Mouse (Mus musculus): Measurements from ENCODE around the gene Gpr179. TPM values are rescaled to one million over a fixed set of nuclear protein-coding genes. Genes with fewer than 3 reads are reported as not detected.
"Not testable (repeated sequence)": the region's sequence is repeated elsewhere in the genome, so short reads cannot be mapped to it uniquely, and the experiment has no call there.

Gpr179 gene
- polyA plus RNA-seq, 1 experiment = 0.95 TPM

DNA sequence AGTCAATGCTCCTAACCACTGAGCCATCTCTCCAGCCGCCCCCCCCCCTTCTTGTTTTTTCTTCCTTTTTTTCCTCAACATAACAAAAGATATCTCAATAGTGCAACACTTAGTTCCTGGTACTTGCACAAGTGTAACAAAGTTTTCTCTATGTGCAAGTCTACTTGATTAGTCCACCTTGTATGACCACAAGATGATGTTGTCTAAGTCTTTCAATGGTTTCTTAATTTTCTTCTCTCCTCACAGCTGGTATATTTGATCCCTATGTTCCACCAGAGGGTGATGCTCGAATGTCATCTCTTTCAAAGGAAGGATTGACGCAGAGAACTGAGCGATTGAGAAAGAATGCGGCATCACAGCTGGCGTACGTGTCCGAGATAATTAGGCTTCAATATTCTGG lies 30.7 kb downstream of the Gpr179 start:
- Histone ChIP-seq H3K4me1 (ENCODE audit: control insufficient read depth, insufficient read depth, low read length) (no peaks in the 10 kb centered on the region), H3K27ac (ENCODE audit: control insufficient read depth, insufficient read depth, low read depth, low read length) (no peak overlapping the region), H3K36me3 (ENCODE audit: control insufficient read depth, insufficient read depth, low read length) (no peaks in the 10 kb centered on the region; the same call in 1 of the 2 replicates), H3K27me3 (ENCODE audit: control insufficient read depth, insufficient read depth, low read length) (no peaks in the 10 kb centered on the region), H3K4me3 (ENCODE audit: control insufficient read depth, low read depth, low read length) (no peak overlapping the region)
- no peak for TF ChIP-seq CTCF (IDR thresholded peaks at IDR 0.05; ENCODE audit: control insufficient read depth, insufficient read depth, insufficient replicate concordance, low read depth, low read length)
- no peak for TF ChIP-seq POLR2A (IDR thresholded peaks at IDR 0.05; ENCODE audit: control insufficient read depth, low read depth, low read length)

DNA sequence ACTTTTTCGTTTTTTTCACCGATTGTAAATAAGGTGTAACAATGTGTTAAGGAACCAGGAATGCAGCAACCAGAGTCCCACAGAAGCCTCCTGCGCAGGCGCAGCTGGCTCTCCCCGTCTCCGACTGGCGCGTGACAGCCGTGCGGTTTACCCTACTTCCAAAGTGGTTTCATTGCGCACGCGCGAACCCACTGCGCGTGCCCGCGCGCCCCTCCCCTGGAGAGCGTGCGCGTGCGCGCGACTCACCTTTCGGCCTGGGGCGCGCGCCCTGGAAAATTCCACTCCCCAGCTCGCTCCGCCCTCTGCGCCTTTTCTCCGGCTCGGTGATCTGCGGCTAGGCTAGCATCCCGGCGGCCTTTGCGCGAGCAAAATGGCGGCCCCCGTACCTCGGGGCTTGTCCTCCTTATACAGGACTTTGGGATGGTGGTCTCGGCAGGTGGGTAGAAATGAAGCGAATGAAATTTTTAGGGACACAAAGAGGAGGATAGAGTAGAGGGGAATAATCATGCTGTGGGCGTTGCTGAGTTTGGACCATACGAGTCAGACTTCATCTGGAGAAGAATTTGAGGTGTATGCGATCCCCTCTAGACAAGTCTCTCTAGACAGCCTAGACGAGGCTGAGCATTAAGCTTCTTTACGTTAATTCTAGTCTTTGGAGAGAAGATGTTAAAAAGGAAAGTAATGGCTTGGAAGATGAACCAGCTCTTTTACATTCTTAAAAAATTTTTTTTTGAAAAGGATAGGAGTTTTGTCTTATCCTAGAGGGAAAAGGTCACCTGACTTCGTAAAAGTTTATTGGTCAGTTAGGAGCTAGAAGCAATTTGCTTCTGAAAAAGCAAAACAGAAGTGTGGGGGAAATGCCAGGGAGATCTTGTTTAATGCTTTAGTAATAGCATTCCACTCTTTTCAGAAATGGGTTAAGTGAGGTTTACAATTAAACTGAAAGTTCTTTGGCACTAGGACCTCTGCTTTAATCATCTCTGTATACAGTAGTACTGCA lies 36.1 kb downstream of the Gpr179 start, which contains the start of gene Mrpl45:
Gene Mrpl45, plus strand, starts transcription at position 213 of the 1,000 bp plus-strand sequence.
- no peaks in the 10 kb centered on the region; the same call in none of the 2 replicates for H3K4me1 ChIP-seq (ENCODE audit: control insufficient read depth, insufficient read depth, low read length)
- TF ChIP-seq CTCF (IDR thresholded peaks at IDR 0.05; ENCODE audit: control insufficient read depth, insufficient read depth, insufficient replicate concordance, low read depth, low read length) = no peak
- TF ChIP-seq POLR2A (IDR thresholded peaks at IDR 0.05; ENCODE audit: control insufficient read depth, low read depth, low read length) = peak; percentile 88
- H3K27ac ChIP-seq (ENCODE audit: control insufficient read depth, insufficient read depth, low read depth, low read length) = peak within 1 kb of the TSS; percentile 79
- H3K4me3 ChIP-seq (ENCODE audit: control insufficient read depth, low read depth, low read length) = peak within 1 kb of the TSS; percentile 90
- H3K36me3 ChIP-seq (ENCODE audit: control insufficient read depth, insufficient read depth, low read length) = no peaks in the 10 kb centered on the region
- no peaks in the 10 kb centered on the region; the same call in 1 of the 2 replicates for H3K27me3 ChIP-seq (ENCODE audit: control insufficient read depth, insufficient read depth, low read length)

DNA sequence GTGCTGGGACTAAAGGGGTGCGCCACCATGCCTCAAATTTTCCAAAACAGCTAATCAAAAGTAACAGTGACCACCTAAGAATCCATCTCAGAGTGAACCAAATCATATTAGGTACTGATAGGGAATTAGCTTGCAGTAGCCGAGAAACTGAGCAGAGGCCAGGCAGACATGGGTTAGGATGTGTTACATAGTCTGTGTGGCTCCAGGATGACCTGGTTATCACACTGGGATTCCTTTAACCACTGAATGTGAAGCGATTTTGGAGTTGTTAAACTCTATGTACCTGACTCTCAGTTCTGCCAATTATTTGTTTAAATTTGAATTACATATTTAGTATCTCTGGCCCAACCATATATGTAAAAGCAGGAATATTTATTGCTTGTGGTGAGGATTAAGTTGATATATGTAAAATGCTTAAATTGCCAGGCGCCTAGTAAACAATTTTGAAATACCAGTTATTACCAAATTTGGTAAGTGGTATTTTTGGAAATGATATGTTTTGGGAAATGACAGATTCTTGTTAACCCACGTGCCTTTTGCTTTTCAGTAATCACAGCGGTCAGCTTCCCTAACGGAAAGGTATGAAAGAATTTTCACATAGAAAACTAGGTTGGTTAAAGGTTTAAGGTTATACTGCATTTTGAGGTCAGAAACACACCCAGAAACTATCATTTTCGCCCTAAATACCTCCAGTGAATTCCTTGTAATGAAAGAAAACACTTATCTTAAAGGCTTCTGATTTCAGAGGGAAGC lies 37.0 kb downstream of the Gpr179 start:
- Histone ChIP-seq H3K4me3 (ENCODE audit: control insufficient read depth, low read depth, low read length) (peak overlapping the region; percentile 41), H3K27me3 (ENCODE audit: control insufficient read depth, insufficient read depth, low read length) (no peaks in the 10 kb centered on the region; the same call in 1 of the 2 replicates), H3K36me3 (ENCODE audit: control insufficient read depth, insufficient read depth, low read length) (no peaks in the 10 kb centered on the region), H3K4me1 (ENCODE audit: control insufficient read depth, insufficient read depth, low read length) (no peaks in the 10 kb centered on the region; the same call in none of the 2 replicates), H3K27ac (ENCODE audit: control insufficient read depth, insufficient read depth, low read depth, low read length) (no peak overlapping the region)
- TF ChIP-seq POLR2A (IDR thresholded peaks at IDR 0.05; ENCODE audit: control insufficient read depth, low read depth, low read length) = no peak
- TF ChIP-seq CTCF (IDR thresholded peaks at IDR 0.05; ENCODE audit: control insufficient read depth, insufficient read depth, insufficient replicate concordance, low read depth, low read length) = no peak

DNA sequence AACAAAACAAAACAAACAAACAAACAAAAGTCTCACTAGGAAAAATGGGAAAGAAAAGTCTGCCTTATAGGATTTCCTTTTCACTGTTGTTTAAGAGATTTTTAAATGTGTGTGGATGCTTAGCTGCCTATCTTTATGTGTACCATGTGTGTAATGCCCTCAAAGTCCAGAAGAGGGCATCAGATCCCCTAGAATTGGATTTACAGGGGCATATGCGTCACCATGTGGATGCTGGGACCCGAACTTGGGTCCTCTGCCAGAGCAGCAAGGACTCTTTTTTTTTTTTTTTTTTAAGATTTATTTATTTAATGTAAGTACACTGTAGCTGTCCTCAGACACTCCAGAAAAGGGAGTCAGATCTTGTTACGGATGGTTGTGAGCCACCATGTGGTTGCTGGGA lies 37.8 kb downstream of the Gpr179 start:
- H3K27ac ChIP-seq (ENCODE audit: control insufficient read depth, insufficient read depth, low read depth, low read length) = no peak overlapping the region
- H3K4me1 ChIP-seq (ENCODE audit: control insufficient read depth, insufficient read depth, low read length) = peaks cover 6% of the 10 kb centered on the region
- H3K36me3 ChIP-seq (ENCODE audit: control insufficient read depth, insufficient read depth, low read length) = no peaks in the 10 kb centered on the region
- H3K4me3 ChIP-seq (ENCODE audit: control insufficient read depth, low read depth, low read length) = no peak overlapping the region
- H3K27me3 ChIP-seq (ENCODE audit: control insufficient read depth, insufficient read depth, low read length) = peaks cover 2% of the 10 kb centered on the region; the same call in 1 of the 2 replicates
- TF ChIP-seq POLR2A (IDR thresholded peaks at IDR 0.05; ENCODE audit: control insufficient read depth, low read depth, low read length) = no peak
- peak; percentile 23; the same call in 1 of the 2 replicates for TF ChIP-seq CTCF (IDR thresholded peaks at IDR 0.05; ENCODE audit: control insufficient read depth, insufficient read depth, insufficient replicate concordance, low read depth, low read length)

DNA sequence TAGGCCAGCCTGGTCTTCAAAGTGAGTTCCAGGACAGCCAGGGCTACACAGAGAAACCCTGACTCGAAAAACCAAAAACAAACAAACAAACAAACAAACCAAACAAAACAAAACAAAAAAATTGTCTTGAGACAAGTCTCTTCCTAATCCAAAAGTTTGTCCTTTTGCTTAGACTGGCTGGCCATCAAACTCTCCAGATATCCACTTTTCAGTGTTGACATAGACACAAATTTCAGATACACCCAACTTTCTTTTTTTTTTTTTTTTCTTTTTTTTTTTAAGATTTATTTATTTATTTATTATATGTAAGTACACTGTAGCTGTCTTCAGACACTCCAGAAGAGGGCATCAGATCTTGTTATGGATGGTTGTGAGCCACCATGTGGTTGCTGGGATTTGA lies 39.0 kb downstream of the Gpr179 start:
- not testable (repeated sequence) for H3K4me3 ChIP-seq (ENCODE audit: control insufficient read depth, low read depth, low read length); H3K27me3 ChIP-seq (ENCODE audit: control insufficient read depth, insufficient read depth, low read length); H3K36me3 ChIP-seq (ENCODE audit: control insufficient read depth, insufficient read depth, low read length); H3K27ac ChIP-seq (ENCODE audit: control insufficient read depth, insufficient read depth, low read depth, low read length); H3K4me1 ChIP-seq (ENCODE audit: control insufficient read depth, insufficient read depth, low read length)

DNA sequence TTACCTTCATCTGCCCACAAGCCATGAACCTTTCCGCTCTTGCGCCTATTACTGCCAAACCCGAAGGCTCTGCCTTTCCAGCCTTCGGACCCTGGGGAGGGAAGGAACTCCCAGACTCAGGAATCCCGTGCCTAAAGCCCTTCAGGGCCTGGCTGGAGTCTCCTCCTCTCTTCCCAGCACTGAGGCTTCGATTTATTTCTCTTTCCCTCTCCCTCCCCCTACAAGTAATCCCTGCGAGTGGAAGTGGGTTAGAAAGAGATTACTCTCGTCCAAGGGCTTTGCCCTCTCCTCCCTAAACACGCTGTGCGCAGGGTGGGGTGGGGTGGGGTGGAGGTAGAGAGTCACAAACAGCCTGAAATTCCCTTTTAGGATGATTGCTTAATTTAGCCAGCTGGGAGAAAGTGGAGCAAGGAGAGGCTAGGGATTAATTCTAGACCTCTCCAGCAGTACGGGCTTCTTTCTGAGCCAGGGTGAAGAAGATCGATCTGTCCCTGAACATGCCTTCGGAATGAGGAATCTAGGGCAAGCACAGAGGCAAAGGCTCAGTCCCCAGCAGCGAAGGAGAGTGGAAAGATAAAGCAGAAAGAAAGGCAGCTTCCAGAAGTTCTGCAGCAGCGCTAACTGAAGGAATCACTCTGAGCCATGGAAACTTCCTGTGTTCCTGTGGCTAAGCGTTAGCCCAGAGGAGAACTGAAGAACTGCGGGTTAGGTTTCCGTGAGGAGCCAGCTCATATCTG lies 40.8 kb downstream of the Gpr179 start:
- H3K36me3 ChIP-seq (ENCODE audit: control insufficient read depth, insufficient read depth, low read length) = no peaks in the 10 kb centered on the region
- TF ChIP-seq CTCF (IDR thresholded peaks at IDR 0.05; ENCODE audit: control insufficient read depth, insufficient read depth, insufficient replicate concordance, low read depth, low read length) (no peak), POLR2A (IDR thresholded peaks at IDR 0.05; ENCODE audit: control insufficient read depth, low read depth, low read length) (no peak)
- peaks cover 14% of the 10 kb centered on the region for H3K4me1 ChIP-seq (ENCODE audit: control insufficient read depth, insufficient read depth, low read length)

More for the DNA sequence above, 40.8 kb downstream of the Gpr179 start:
- Histone ChIP-seq H3K27me3 (ENCODE audit: control insufficient read depth, insufficient read depth, low read length) (peaks cover 2% of the 10 kb centered on the region; the same call in 1 of the 2 replicates), H3K4me3 (ENCODE audit: control insufficient read depth, low read depth, low read length) (peak overlapping the region; percentile 23; the same call in 1 of the 2 replicates), H3K27ac (ENCODE audit: control insufficient read depth, insufficient read depth, low read depth, low read length) (peak overlapping the region; percentile 54; the same call in 1 of the 2 replicates)

Measured in testis, adult 2 months (tissue).